12 mouse cellular contexts compared by ENCODE assay signal in the genomic region with DNA sequence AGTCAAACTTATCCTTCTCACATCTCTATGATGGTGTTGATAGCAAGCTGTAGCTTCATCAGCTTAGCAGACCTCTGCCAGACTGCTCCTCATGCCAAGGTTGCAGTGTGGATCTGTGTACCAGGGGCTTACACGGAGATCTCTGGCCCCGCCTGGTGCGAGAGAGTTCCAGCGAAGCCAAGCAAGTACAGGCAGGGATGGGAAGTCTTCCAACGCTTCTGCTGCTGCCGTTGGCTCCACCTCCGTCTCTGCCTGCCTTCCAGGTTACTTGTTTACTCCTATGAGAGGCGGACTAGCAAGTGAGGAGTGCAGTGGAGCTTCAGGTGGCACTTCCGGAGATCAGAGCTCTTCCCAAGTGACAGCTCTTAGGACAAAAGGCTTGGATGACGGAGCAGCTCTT. TPM values are rescaled to one million over a fixed set of nuclear protein-coding genes. Genes with fewer than 3 reads are reported as not detected.
DNase-seq lines count a peak whose midpoint lies in the region; ATAC-seq lines count a peak whose summit lies in the region.
"Had no signal": no experiment of that assay in that cellular context is flagged by ENCODE, and none has a peak within 500 bp of the region (broad histone marks: within the 10 kb centered on the region; RNA-seq: fewer than 3 reads in every experiment).

No protein-coding gene starts in this region.

- no peaks in the 10 kb centered on the region for H3K27me3 ChIP-seq in kidney, embryonic 16.5 days (ENCODE audit: insufficient read depth, low read length)
- H3K27me3 ChIP-seq in forebrain, embryonic 16.5 days (replicated peaks; ENCODE audit: control insufficient read depth, insufficient read depth, low read length), result no peaks in the 10 kb centered on the region

- H3K27ac ChIP-seq in kidney, embryonic 16.5 days (ENCODE audit: low read length), result no peak overlapping the region
- H3K27ac ChIP-seq in forebrain, embryonic 16.5 days (ENCODE audit: low read length), result no peak overlapping the region
- H3K27ac ChIP-seq: forebrain, embryonic 15.5 days; heart, embryonic 15.5 days; limb, embryonic 12.5 days had no signal

- no peaks in the 10 kb centered on the region for H3K4me1 ChIP-seq in kidney, embryonic 16.5 days (ENCODE audit: insufficient read depth, low read length)
- 0 out of 2 replicates have a peak, but pooled peaks cover 3% of the 10 kb centered on the region for H3K4me1 ChIP-seq in forebrain, embryonic 16.5 days (replicated peaks; ENCODE audit: control insufficient read depth, insufficient read depth, low read length)
- H3K4me1 ChIP-seq: limb, embryonic 12.5 days had no signal

- peak overlapping the region; percentile 31 for H3K4me2 ChIP-seq in kidney, embryonic 16.5 days (replicated peaks; ENCODE audit: low read depth, low read length)
- H3K4me2 ChIP-seq in forebrain, embryonic 16.5 days (ENCODE audit: low read length), result no peak overlapping the region
- H3K4me2 ChIP-seq: forebrain, embryonic 15.5 days; heart, embryonic 15.5 days; limb, embryonic 12.5 days had no signal

- no peaks in the 10 kb centered on the region for H3K9me3 ChIP-seq in kidney, embryonic 16.5 days (ENCODE audit: low read length)
- H3K9me3 ChIP-seq in forebrain, embryonic 16.5 days (ENCODE audit: control insufficient read depth, low read length), result no peaks in the 10 kb centered on the region
- H3K9me3 ChIP-seq: forebrain, embryonic 15.5 days; heart, embryonic 15.5 days had no signal

- 11% methylated on average over 10 of the region's 10 CpGs for WGBS in kidney, embryonic 16.5 days
- 18% methylated on average over 10 of the region's 10 CpGs for WGBS in forebrain, embryonic 16.5 days

- intact Hi-C loops in gastrocnemius, postnatal 36 days (cut with DNase I), result no loop called here

- no peak overlapping the region for H3K9ac ChIP-seq in kidney, embryonic 16.5 days (replicated peaks; ENCODE audit: low read length)
- no peak overlapping the region for H3K9ac ChIP-seq in forebrain, embryonic 16.5 days (replicated peaks; ENCODE audit: low read depth, low read length)
- H3K9ac ChIP-seq: forebrain, embryonic 15.5 days; heart, embryonic 15.5 days; limb, embryonic 12.5 days had no signal

- H3K36me3 ChIP-seq in kidney, embryonic 16.5 days (ENCODE audit: insufficient read depth, low read length), result no peaks in the 10 kb centered on the region
- H3K36me3 ChIP-seq in forebrain, embryonic 16.5 days (ENCODE audit: control insufficient read depth, insufficient read depth), result no peaks in the 10 kb centered on the region
- H3K36me3 ChIP-seq: forebrain, embryonic 15.5 days; heart, embryonic 15.5 days; limb, embryonic 12.5 days had no signal

- peak; percentile 37 for DNase-seq in gastrocnemius, adult 18-20 months (ENCODE audit: low spot score)
- DNase-seq in gastrocnemius, postnatal 36 days, result no peak
- DNase-seq in urinary bladder, postnatal 14 days (ENCODE audit: low spot score), result peak; percentile 40
- no peak for DNase-seq in urinary bladder, postnatal 4 days (ENCODE audit: low spot score in 2 of 2)
- DNase-seq in liver, result no peak

- 0 out of 2 replicates have a peak, but pooled peaks have one; percentile 57 for ATAC-seq in kidney, embryonic 16.5 days (ENCODE audit: low FRiP score, low TSS enrichment)
- ATAC-seq in monocyte, adult 5-6 weeks (replicated peaks; ENCODE audit: insufficient number of reproducible peaks, low FRiP score, low TSS enrichment, poor library complexity, severe bottlenecking), result no peak
- ATAC-seq in forebrain, embryonic 16.5 days, result no peak
- ATAC-seq: forebrain, embryonic 15.5 days; Patski had no signal

- H3K4me3 ChIP-seq in kidney, embryonic 16.5 days (ENCODE audit: low read length), result no peak overlapping the region
- H3K4me3 ChIP-seq in forebrain, embryonic 16.5 days (replicated peaks; ENCODE audit: low read length), result no peak overlapping the region
- H3K4me3 ChIP-seq: forebrain, embryonic 15.5 days; heart, embryonic 15.5 days; limb, embryonic 12.5 days had no signal

RNA-seq across cellular contexts. Expression of gene Card19, which starts 8.5 kb away (rescaled TPM):
- total RNA-seq in gastrocnemius, adult 18-20 months (2021), result 100 to 1,000 TPM; 124 to 139 TPM
- total RNA-seq in gastrocnemius, postnatal 36 days (2021), result 100 to 1,000 TPM in 1 of 2 experiments, 10 to 100 TPM in 1; 88.7 to 103 TPM
- 50.0 and 52.6 TPM in 2 replicates for polyA plus RNA-seq in kidney, embryonic 16.5 days (2015; fragmentation: Nextera tagmentation; extraction: Ambion mirVana)
- total RNA-seq in monocyte, adult 5-6 weeks (2017), result 27.8 to 56.1 TPM (median 45.9 TPM) in 3 replicates
- polyA plus RNA-seq in forebrain, embryonic 16.5 days (2015; fragmentation: Nextera tagmentation; extraction: Ambion mirVana), result 20.6 and 21.4 TPM in 2 replicates

RNA-seq across cellular contexts. Expression of gene Susd3, which starts 24.2 kb away (rescaled TPM):
- total RNA-seq in gastrocnemius, adult 18-20 months (2021), result under 1 TPM in 1 of 2 experiments, not detected in 1; 0.24 TPM
- total RNA-seq in gastrocnemius, postnatal 36 days (2021), result under 1 TPM in 1 of 2 experiments, not detected in 1; 0.32 TPM
- polyA plus RNA-seq in kidney, embryonic 16.5 days (2015; fragmentation: Nextera tagmentation; extraction: Ambion mirVana), result 31.2 and 34.5 TPM in 2 replicates
- 76.0 to 95.2 TPM (median 78.6 TPM) in 3 replicates for total RNA-seq in monocyte, adult 5-6 weeks (2017)
- 0.75 and 0.85 TPM in 2 replicates for polyA plus RNA-seq in forebrain, embryonic 16.5 days (2015; fragmentation: Nextera tagmentation; extraction: Ambion mirVana)
- polyA plus RNA-seq: Patski had no signal

RNA-seq across cellular contexts. Expression of gene Ninj1, which starts 37.0 kb away (rescaled TPM):
- 10 to 100 TPM; 17.3 to 23.8 TPM for total RNA-seq in gastrocnemius, adult 18-20 months (2021)
- total RNA-seq in gastrocnemius, postnatal 36 days (2021), result 10 to 100 TPM; 15.1 to 15.7 TPM
- polyA plus RNA-seq in kidney, embryonic 16.5 days (2015; fragmentation: Nextera tagmentation; extraction: Ambion mirVana), result 76.1 and 77.1 TPM in 2 replicates
- 24.6 to 59.1 TPM (median 55.8 TPM) in 3 replicates for total RNA-seq in monocyte, adult 5-6 weeks (2017)
- polyA plus RNA-seq in forebrain, embryonic 16.5 days (2015; fragmentation: Nextera tagmentation; extraction: Ambion mirVana), result 21.3 and 23.1 TPM in 2 replicates

Comparison
In these comparisons a context has a peak if more than half of its experiments do, and no peak if none do; other contexts are left out.
1. DNase-seq: peak in gastrocnemius, adult 18-20 months (single experiment) and urinary bladder, postnatal 14 days (single experiment); none in gastrocnemius, postnatal 36 days (0 of 2), urinary bladder, postnatal 4 days (0 of 2) and liver (single experiment).
2. RNA of gene Susd3, which starts 24.2 kb away (total RNA-seq): 76.0 to 95.2 TPM in monocyte, adult 5-6 weeks; 0.32 TPM in gastrocnemius, postnatal 36 days and 0.24 TPM in gastrocnemius, adult 18-20 months; every median in the first group is over 10 times any median in the second.